Mouse (Mus musculus) frontal cortex, adult (tissue): ENCODE data around the gene Itgal.
A peak's percentile ranks its signal among the peaks of the same experiment; 100 is the strongest.
"Not testable (repeated sequence)": the region's sequence is repeated elsewhere in the genome, so short reads cannot be mapped to it uniquely, and the experiment has no call there.

Experiments used
- ATAC-seq: cut with Nextera tagmentation; 2 replicates; pipeline ENCODE4 v1.9.2; 2017; ENCODE audit warnings: mild to moderate bottlenecking, moderate library complexity, mixed read lengths; ENCODE audit not compliant: low TSS enrichment

Gene Itgal

DNA sequence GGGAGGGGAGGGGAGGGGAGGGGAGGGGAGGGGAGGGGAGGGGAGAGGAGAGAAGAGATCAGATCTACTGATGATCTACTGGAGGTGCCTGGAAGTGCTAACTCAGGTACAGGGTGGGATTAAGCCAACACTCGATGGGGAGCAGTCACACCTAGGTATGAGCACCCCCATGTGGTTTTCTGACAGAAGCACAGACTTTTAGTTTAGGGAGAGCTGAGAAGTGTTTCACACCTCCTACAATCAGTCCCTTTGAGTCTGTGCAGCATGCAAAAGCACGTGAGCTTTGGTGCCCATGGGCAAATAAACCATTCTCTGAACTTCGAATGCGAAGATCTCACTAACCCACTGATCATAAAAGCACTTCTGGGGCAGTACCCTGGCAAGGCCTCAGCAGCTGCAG is 46.3 kb downstream of the Itgal start:
- no peak for ATAC-seq

DNA sequence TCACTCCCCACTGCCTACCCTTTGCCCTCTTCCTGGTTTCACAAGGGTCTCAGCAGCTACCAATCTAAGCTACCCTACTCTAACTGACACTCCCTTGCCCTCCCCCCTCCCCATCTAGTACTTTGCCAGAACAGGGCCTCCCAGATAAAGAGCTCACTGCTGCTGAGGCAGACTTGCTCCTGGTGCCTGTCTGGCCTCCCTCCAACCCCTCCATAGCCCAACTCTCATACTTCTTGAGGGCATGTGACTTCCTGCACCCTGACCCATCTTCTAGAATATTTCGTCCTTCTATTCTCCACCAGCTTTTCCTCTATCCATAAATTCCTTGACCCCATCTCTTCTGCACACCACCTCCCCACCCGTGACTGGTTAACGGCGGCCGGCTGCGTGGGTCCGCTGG is 46.8 kb downstream of the Itgal start:
- ATAC-seq = no peak

DNA sequence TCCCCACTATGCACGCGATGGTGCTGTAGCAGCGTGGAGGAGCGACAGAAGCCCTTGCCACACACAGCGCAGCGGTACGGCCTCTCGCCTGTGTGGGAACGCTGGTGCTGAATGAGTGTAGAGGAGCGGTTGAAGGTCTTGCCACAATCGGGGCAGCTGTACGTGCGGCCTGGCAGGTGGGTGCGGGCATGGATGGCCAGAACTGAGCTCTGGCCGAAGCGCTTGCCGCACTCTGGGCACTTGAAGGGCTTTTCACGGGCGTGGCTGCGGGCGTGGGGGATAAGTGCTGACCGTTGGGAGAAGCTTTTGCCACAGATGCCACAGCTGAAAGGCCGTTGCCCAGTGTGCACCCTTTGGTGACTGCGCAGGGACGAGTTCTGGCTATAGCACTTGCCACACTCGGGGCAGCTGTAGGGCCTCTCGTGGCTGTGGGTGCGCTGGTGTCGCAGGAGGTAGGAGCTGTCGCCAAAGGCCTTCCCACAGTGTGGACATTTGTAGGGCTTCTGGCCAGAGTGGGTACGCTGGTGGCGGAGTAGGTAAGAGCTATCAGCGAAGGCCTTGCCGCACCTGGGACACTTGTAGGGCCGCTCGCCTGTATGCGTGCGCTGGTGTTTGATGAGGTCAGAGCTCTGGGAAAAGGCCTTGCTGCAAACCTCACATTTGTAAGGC is 47.4 kb downstream of the Itgal start:
- ATAC-seq = no peak

DNA sequence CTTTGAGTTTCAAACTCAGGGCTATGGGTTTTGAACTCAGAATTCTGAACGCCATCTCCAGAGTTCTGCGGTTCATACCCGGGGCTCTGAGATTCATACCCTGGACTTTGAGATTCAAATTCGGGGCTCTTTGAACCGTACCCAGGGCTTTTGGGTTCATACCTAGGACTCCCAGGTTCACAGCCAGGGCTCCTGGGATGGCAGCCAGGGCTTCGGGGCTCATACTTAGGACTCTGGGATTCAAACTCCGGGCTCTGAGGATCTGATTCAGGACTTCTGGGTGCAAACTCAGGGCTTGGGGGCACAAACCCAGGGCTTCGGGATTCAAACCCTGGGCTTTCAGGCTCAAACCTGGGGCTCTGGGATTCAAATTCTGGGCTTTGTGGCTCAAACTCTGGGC is 48.3 kb downstream of the Itgal start:
- no peak for ATAC-seq

GRCm38 (mm10) chr7:127345092-127345491 is 49.0 kb downstream of the Itgal start:
- ATAC-seq = no peak; the same call in 1 of the 2 replicates

DNA sequence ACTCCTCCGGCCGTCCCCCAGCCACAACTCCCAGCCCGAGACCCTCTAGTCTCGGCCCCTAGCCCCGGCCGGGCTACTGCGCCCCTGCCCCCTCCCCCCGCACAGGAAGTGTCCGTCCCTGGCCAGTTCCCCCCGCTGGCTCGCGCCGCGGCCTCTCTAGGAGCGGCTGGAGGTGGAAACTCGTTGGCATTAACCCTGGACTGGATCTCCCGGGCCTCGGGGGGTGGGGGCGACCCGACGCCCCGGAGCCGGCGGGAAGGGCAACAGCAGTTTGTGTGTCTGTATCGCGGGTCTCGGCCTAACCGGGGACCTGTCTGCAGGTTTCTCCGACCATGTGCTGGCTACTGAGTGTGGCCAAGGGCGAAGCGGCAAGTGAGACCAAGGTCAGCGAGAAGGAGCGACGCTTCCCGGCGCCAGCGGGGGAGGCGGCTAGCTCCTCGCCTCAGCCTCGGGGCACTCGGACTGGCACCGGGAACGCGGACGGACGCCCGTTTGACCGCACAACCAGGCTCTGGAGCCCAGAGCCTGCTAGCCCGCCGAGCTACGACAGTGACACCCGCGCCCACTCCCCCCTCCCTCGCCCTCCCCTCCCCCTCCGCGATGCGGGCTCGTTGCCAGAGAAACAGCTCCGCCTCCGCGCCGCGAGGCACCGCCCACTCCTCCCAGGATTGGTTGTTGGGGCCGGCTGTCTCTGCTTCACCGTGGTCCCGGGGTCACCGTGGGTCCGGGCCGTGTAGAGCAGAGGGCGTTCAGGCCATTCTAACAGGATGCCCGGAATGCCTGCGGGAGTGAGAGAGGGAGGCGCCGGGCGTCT is 49.7 kb downstream of the Itgal start, which contains the start of gene Zfp768:
Gene Zfp768 (minus strand): TSS at position 78 of the 814 bp plus-strand sequence.
- ATAC-seq = peak; percentile 80

DNA sequence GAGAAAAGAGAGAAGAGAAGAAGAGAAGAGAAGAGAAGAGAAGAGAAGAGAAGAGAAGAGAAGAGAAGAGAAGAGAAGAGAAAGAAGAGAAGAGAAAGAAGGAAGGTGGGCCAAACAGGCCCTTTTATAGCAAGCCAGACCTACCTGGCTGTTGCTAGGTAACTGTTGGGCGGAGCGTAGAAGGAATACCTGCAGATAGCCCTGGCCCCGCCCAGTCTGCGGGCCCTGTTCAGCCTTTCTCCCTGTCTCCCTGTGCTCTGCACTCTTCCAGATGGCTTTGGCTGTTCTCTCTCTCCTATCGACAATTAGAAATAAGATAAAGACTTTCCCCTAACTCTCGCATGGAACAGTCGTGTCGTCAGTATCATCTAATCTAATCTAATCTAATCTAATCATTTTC is 50.6 kb downstream of the Itgal start:
- ATAC-seq = no peak

DNA sequence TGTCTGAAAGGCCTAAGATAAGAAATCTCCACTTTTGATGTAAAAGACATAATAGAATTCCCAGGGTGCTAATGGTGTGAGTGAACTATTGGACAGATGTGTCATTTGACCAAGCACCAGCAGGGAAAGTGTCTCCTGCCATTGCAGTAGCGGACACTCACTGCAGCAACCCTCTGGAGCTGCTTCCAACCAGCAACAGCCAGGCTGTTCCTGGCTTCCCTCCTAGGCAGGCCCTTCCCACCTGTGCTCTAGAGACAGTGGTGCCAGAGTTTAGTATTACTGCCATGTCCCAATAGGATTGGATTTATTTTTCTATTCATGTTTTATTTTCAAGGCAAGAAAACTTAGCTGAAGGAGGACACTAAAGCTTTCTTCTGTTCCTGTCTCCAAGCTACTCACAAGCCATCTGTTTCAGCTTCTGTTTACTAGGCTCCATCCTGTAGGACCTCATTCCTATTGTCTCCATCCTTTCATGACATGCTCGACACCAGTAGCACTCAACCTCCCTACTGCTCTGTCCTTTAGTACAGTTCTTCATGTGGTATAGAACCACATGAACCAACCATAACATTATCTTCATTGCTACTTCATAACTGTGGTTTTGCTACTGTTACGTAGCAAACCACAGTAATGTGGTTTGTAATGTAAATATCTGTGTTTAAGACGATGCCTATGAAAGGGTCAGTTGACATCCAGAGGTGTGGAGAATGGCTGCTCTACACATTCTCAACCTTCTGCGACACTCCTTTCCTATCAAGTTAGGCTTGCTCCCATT is 55.4 kb downstream of the Itgal start:
- no peak for ATAC-seq

- no peak for ATAC-seq
Observed at GRCm38 (mm10) chr7:127355796-127356195, 59.7 kb downstream of the Itgal start.

- ATAC-seq = no peak
Observed at GRCm38 (mm10) chr7:127357871-127358270, 61.8 kb downstream of the Itgal start.

DNA sequence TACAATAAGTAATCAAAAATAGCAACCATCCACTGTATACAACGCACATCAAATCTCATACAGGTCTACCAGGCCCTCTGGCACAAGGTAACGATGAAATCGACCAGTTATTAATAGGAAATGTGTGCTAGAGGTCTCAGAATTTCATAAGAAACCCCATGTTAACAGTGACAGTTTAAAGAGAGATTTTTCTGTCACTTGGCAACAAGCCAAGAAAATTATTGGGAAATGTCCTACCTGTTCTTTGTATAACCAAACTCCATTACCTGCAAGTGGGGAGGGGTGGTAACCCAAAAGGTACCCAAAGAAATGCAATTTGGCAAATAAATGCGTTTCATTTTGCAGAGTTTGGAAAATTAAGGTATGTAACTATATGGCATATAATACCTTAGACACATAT is 62.4 kb downstream of the Itgal start:
- ATAC-seq = no peak

- ATAC-seq = no peak
Observed at GRCm38 (mm10) chr7:127360265-127360664, 64.2 kb downstream of the Itgal start.

DNA sequence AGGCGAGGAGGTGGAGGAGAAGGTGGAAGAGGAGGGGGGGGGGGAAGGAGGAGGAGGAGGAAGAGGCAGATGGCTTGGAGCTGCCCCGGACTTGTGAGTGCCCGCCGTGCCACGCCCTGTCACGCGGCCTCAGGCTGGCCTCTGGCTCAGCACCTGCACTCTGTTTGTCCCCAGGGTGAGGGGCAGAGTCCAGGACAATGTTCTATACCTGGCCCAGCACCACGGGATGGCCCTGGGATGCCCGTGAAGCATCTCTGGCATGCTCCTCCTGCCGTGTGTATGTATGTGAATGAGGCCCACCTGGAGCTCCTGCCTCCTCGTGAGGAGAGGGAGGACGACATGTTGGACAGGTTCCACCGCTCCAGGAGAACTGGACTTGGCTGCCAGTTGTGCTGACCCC is 65.4 kb downstream of the Itgal start:
- ATAC-seq = no peak

DNA sequence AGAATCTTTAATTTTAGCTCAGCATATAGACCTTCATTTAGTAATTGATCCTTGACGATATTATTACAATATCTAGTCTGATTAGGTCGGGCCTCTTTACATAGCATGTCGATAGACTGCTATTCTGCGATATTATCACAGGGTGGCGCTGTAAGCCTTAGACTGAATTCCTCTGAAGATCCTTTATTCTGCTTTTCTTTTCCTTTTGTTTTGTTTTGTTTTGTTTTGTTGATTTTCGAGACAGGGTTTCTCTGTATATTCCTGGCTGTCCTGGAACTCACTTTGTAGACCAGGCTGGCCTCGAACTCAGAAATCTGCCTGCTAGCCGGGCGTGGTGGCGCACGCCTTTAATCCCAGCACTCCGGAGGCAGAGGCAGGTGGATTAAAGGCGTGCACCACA is 66.4 kb downstream of the Itgal start:
- ATAC-seq = not testable (repeated sequence)

DNA sequence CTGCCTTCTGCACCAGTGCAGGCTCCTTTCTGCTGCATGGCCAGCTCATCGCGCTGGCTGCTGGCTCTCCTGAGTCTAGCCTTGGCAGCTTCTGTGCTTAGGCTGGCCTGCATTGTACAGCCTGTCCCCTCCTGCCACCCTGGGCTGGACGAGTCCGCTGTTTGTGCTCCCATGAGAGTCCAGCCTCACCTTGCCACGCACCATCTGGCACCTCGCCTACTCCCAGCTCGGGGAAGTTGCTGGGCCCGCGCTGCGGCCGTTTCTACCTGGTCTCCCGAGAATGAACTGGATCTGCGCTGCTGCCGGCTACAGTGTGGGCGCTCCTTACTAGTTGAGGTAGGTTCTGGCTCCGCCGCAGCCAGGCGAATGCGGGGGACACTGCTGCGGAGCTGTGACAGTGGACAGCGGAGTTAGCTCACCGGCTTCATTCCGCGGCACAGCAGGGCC is 67.4 kb downstream of the Itgal start:
- ATAC-seq = peak; percentile 89

DNA sequence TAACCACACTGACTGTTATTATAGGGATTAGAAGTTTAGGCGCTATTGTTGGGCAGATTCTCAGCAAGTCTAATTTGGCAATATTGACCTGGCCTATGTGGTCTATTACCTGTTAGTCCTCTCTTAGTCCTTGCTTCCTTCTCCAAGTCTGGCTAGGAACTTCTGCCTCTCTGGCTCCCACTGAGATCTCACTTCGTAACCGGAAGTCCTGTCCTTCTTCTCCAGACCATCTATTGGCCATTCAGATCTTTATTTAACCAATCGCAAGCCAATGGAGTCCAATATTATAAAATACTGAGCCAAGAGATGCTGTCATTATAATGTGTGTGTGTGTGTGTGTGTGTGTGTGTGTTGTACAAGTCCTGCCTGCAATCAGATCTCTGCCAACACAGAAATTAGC is 68.1 kb downstream of the Itgal start:
- no peak for ATAC-seq

- no peak for ATAC-seq
Observed at GRCm38 (mm10) chr7:127366249-127366648, 70.2 kb downstream of the Itgal start.

DNA sequence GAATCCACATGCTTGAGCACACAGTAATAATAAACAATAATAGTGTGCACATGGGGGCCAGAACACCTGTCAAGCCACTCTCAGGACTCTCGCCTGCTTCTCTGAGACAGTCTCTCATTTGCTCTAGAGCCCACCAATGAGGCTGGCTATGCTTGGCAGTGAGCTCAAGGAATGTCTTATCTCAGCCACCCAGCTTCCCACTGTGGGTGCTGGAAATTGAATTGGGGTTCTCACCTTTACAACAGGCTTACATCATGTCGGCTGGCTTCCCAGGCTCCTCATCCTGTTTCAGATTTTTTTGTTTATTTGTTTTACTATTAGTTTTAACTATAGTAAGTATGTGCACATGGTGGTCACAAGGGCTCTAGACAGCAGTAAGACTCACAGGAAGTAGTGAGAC is 75.2 kb downstream of the Itgal start:
- ATAC-seq = no peak

DNA sequence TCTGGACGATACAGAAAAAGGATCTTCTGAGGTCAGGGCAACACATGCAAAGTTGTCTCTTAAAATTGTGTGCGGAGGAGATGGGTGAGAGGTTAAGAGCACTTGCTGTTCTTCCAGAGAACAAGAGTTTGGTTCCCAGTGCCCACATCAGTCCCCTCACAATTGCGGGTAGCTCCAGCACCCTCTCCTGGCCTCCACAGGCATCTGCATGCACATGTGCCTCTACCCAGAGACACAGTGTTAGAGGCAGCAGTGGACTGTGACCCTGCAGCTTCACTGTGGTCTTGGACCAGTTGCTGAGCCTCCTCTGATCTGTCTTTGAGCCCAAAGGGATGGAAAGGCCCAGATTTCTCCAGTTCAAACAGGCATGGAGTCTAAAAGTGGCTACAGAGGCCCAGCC is 75.8 kb downstream of the Itgal start:
- not testable (repeated sequence) for ATAC-seq

GRCm38 (mm10) chr7:127375271-127376245 is 79.5 kb downstream of the Itgal start, which contains the start of gene Zfp747:
Zfp747 (minus strand) TSS chr7:127376050.
- peak; percentile 94 for ATAC-seq

- no peak for ATAC-seq
Observed at GRCm38 (mm10) chr7:127378310-127378921, 82.4 kb downstream of the Itgal start.
